Mouse (Mus musculus): ENCODE measurements around the gene Rflna.

The Rflna gene

GRCm38 (mm10) chr5:125041578-125041977, 38.6 kb downstream of the Rflna start:
- in situ Hi-C loops (cut with MboI; ENCODE audit: low pct_unique_long_range_greater_than_20kb in 1 of 2, low sequenced_read_pairs in 2 of 2, unreplicated experiment in 1 of 2), result no loop called here

- in situ Hi-C loops (cut with MboI; ENCODE audit: low pct_unique_long_range_greater_than_20kb in 1 of 2, low sequenced_read_pairs in 2 of 2, unreplicated experiment in 1 of 2), result no loop called here
Measured at GRCm38 (mm10) chr5:125043448-125043847, 40.4 kb downstream of the Rflna start.

- in situ Hi-C loops (cut with MboI; ENCODE audit: low pct_unique_long_range_greater_than_20kb in 1 of 2, low sequenced_read_pairs in 2 of 2, unreplicated experiment in 1 of 2), result no loop called here
Measured at GRCm38 (mm10) chr5:125045202-125045601, 42.2 kb downstream of the Rflna start.

GRCm38 (mm10) chr5:125046436-125046835, 43.4 kb downstream of the Rflna start:
- in situ Hi-C loops (cut with MboI; ENCODE audit: low pct_unique_long_range_greater_than_20kb in 1 of 2, low sequenced_read_pairs in 2 of 2, unreplicated experiment in 1 of 2), result no loop called here

- in situ Hi-C loops (cut with MboI; ENCODE audit: low pct_unique_long_range_greater_than_20kb in 1 of 2, low sequenced_read_pairs in 2 of 2, unreplicated experiment in 1 of 2), result no loop called here
Measured at GRCm38 (mm10) chr5:125049481-125049880, 46.5 kb downstream of the Rflna start.

GRCm38 (mm10) chr5:125052237-125052602, 49.2 kb downstream of the Rflna start:
- in situ Hi-C loops (cut with MboI; ENCODE audit: low pct_unique_long_range_greater_than_20kb in 1 of 2, low sequenced_read_pairs in 2 of 2, unreplicated experiment in 1 of 2), result no loop called here

GRCm38 (mm10) chr5:125052603-125053488, 49.8 kb downstream of the Rflna start:
- in situ Hi-C loops (cut with MboI; ENCODE audit: low pct_unique_long_range_greater_than_20kb in 1 of 2, low sequenced_read_pairs in 2 of 2, unreplicated experiment in 1 of 2), result no loop called here

GRCm38 (mm10) chr5:125053661-125054060, 50.6 kb downstream of the Rflna start:
- in situ Hi-C loops (cut with MboI; ENCODE audit: low pct_unique_long_range_greater_than_20kb in 1 of 2, low sequenced_read_pairs in 2 of 2, unreplicated experiment in 1 of 2), result no loop called here

- in situ Hi-C loops (cut with MboI; ENCODE audit: low pct_unique_long_range_greater_than_20kb in 1 of 2, low sequenced_read_pairs in 2 of 2, unreplicated experiment in 1 of 2), result no loop called here
Measured at GRCm38 (mm10) chr5:125055901-125056300, 52.9 kb downstream of the Rflna start.

- in situ Hi-C loops (cut with MboI; ENCODE audit: low pct_unique_long_range_greater_than_20kb in 1 of 2, low sequenced_read_pairs in 2 of 2, unreplicated experiment in 1 of 2), result no loop called here
Measured at GRCm38 (mm10) chr5:125056331-125056695, 53.3 kb downstream of the Rflna start.

- in situ Hi-C loops (cut with MboI; ENCODE audit: low pct_unique_long_range_greater_than_20kb in 1 of 2, low sequenced_read_pairs in 2 of 2, unreplicated experiment in 1 of 2), result no loop called here
Measured at GRCm38 (mm10) chr5:125056696-125057554, 53.9 kb downstream of the Rflna start.

- in situ Hi-C loops (cut with MboI; ENCODE audit: low pct_unique_long_range_greater_than_20kb in 1 of 2, low sequenced_read_pairs in 2 of 2, unreplicated experiment in 1 of 2), result no loop called here
Measured at GRCm38 (mm10) chr5:125057555-125058266, 54.7 kb downstream of the Rflna start.

GRCm38 (mm10) chr5:125058267-125058668, 55.2 kb downstream of the Rflna start:
- in situ Hi-C loops (cut with MboI; ENCODE audit: low pct_unique_long_range_greater_than_20kb in 1 of 2, low sequenced_read_pairs in 2 of 2, unreplicated experiment in 1 of 2), result no loop called here
